Mouse (Mus musculus): ENCODE measurements around the gene Gjb5.

Gjb5 gene

GRCm38 (mm10) chr4:127353951-127354438 lies 4.0 kb downstream of the Gjb5 start, which contains the start of gene Gjb4:
Gene Gjb4 (minus strand): TSS chr4:127354081.
- intact Hi-C loops (cut with DNase I), result no loop called here

GRCm38 (mm10) chr4:127352594-127352993 lies 5.4 kb downstream of the Gjb5 start:
- intact Hi-C loops (cut with DNase I), result no loop called here

DNA sequence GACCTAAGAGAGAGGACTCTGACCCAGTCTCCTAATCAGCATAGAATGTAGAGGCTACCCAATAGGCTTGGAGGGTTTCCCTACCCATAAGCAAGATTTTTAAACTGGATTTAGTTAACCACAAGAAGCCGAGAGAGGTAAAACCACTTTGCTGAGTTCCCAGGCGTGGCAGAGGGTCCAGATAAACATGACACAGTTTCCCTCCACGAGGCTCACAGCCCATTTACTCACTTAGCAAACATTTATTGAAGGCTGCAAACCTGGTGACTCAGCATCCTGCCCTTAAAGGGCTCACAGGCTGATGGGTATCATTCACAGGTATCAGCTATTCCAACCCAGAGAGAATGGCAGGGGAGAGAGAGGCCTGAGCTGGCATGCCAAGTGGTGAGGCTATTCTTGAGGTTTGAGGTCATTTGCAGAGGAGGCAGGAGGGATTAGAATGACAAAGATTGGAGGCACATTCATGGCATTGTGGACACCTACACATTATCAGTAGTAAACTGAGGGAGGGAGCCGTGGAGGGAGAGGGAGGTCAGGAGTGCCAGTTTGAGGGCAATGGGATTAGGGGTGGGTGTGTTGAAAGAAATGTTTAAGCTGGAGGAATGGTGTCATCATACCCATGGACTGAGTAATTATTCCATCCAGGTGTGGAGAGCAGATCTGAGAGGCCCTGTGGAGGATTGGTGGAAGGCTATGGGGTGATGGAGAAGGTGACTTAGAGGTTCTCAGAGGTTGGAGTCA lies 8.3 kb downstream of the Gjb5 start:
- intact Hi-C loops (cut with DNase I), result no loop called here

- intact Hi-C loops (cut with DNase I), result no loop called here
Observed at GRCm38 (mm10) chr4:127345000-127345399, 13.0 kb downstream of the Gjb5 start.

- intact Hi-C loops (cut with DNase I), result no loop called here
Observed at GRCm38 (mm10) chr4:127341372-127341771, 16.6 kb downstream of the Gjb5 start.

DNA sequence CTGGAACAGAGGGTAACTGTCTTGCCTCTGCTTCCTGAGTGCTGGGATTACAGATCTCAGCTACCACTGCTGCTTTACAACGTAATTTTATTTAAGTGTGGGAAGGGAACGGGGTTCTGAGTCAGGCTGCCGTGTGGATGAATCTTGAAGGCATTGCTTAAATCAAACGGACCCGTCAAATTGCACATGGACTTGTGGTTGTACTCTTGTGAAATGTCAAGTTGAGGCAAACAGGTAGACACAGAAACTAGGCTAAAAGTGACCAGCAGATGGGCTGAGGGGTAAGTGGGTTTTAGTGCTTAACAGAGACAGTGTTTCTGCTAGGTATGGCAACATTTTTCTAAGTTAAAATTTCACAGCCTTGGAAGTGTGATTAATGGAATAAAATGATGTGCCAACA lies 20.3 kb downstream of the Gjb5 start:
- intact Hi-C loops (cut with DNase I), result no loop called here

DNA sequence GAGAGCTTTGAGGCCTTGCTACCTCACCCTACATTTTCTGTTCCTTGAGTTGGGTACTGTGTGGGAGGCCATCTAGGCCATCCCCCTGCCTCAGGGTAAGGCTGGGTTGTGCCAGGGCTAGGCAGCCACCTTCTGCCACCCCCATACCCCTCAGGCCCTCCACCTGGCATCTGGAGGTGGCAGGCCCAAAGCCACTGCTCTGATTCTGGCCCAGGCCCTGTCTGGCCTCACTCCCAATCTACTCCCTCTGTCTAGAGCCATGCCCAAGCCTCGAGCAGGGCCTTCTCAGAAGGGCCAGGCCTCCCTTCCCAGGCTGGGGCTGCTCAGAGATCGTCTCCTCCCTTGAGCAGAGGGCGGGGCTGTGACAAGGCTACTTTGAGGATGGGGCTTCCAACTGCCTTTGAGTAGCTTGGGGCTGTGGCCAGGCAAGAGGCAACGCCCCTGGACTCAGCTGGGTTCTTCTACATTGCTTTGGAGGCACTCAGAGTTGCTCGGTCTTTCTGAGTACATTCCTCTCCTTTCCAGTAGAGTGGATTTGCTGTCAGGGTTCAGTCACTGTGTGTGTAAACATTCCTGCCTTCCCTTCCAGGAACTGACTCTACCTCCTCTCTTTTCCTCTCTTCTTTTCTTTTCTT lies 23.0 kb downstream of the Gjb5 start:
- intact Hi-C loops (cut with DNase I), result no loop called here

DNA sequence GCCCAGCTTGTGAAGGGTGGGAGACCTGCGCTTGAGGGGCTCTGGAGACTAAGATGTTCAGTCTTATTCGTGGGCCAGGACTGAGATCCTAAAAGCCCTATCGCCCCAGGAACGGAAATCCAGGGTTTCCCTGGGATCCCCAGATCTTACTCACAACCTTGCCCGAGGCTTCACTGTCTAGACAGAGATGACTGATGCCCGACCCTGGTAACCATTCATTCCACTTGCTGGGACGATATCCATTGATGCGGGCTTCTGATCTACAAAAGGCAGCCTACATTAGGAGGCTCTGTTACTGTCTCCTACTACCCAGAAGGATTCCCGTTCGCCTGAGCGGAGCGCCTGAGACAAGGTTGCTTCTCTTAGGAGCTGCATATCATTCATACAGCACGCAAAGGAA lies 26.8 kb downstream of the Gjb5 start:
- intact Hi-C loops (cut with DNase I), result no loop called here

DNA sequence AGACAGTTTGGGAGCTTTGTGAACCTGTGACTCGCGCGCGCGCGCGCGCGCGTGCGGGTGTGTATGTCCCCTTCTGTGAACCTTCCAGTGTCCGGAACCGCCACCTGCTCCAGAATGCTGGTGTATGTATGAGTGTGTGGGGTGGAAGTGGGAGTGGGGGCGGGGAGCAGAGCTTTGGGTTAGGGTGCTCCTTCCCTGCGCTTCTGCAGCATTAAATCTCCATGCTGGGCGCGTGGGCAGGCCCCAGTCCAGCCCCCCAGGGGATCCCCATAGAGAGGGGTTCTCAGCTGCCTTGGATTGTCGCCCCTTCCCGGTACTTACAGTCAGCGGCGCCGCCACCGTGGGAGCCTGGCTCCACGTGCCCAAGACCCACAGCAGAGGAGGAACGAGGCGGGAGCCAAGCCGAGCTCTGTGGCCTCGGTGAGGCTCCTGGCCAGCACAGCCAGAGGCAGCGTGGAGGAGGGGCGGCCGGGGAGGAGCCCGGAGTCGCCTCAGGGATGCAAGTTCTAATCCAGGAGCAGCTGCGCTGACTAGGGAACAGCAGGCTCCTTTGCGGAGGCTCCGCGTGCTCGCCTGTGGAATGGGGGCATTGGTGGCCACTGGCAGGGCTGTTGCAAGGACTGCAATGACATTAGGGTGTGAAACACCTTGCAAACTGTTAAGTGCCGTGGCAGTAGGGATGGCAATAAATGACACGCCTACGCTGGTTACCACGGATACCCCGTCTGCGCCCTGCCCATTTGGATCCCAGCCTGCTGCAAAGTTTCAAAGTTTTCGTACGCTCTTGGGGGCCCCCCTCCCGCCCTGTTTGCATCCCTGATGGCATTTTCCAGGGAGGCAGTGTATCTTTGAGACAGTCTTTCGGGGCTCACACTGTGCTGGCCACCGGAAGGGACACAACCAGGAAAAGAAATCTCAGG lies 27.5 kb downstream of the Gjb5 start, which contains the start of gene Gjb3:
TSS of gene Gjb3 (minus strand) at position 664 of the 920 bp plus-strand sequence.
- intact Hi-C loops (cut with DNase I), result no loop called here

DNA sequence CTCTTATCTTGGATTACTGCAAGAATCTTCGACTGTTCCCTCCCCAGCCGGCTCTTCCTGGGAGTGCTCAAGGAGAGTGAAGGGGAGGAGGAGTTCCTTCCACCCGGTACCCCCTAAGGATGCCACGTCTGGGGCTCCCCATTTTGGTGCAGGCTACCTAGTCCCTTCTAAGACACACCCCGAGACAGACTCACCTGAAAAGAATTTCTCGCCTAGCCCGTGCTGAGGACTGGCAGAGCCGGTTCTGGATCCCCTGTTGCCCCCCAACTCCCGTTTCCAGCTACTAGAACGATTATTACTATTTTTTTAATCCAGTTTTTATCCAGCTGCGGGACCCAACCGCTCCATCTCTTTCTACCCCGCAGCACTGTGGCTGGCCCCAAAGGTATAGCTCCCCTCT lies 28.2 kb downstream of the Gjb5 start:
- intact Hi-C loops (cut with DNase I), result no loop called here

- intact Hi-C loops (cut with DNase I), result no loop called here
Observed at GRCm38 (mm10) chr4:127329046-127329445, 28.9 kb downstream of the Gjb5 start.

GRCm38 (mm10) chr4:127328378-127328777 lies 29.6 kb downstream of the Gjb5 start:
- intact Hi-C loops (cut with DNase I), result no loop called here

- intact Hi-C loops (cut with DNase I), result no loop called here
Observed at GRCm38 (mm10) chr4:127327749-127328148, 30.2 kb downstream of the Gjb5 start.

GRCm38 (mm10) chr4:127327258-127327657 lies 30.7 kb downstream of the Gjb5 start:
- intact Hi-C loops (cut with DNase I), result no loop called here

GRCm38 (mm10) chr4:127325276-127325675 lies 32.7 kb downstream of the Gjb5 start:
- intact Hi-C loops (cut with DNase I), result no loop called here

GRCm38 (mm10) chr4:127324759-127325158 lies 33.2 kb downstream of the Gjb5 start:
- intact Hi-C loops (cut with DNase I), result loop anchor here (5.0 kb wide), 1 partner anchor 87 kb away; no protein-coding TSS in a partner anchor

DNA sequence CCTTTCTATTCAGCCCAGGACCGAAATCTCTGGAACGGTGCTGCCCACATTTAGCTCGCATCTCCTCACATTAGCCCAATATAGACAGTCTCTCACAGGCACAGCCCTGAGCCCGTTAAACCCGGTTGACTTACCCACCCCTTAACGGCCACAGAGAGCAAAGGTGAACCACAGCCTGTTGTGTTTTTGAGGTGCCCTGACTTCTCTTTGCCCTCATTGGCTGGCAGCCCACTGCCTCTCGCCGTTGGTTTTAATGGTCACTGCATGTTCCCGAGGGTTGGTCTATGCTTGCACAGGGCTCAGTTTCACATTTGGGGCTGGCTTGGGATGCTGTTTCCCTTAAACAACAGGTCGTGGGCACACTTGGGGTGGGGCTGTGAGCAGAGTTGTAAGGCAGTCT lies 33.7 kb downstream of the Gjb5 start:
- intact Hi-C loops (cut with DNase I), result loop anchor here (5.0 kb wide), 1 partner anchor 87 kb away; no protein-coding TSS in a partner anchor

- intact Hi-C loops (cut with DNase I), result loop anchor here (5.0 kb wide), 1 partner anchor 86 kb away; no protein-coding TSS in a partner anchor
Observed at GRCm38 (mm10) chr4:127323651-127324050, 34.3 kb downstream of the Gjb5 start.

- intact Hi-C loops (cut with DNase I), result loop anchor here (2.0 to 5.0 kb wide), 2 partner anchors 69 to 82 kb away; no protein-coding TSS in a partner anchor
Observed at GRCm38 (mm10) chr4:127319613-127320012, 38.4 kb downstream of the Gjb5 start.

DNA sequence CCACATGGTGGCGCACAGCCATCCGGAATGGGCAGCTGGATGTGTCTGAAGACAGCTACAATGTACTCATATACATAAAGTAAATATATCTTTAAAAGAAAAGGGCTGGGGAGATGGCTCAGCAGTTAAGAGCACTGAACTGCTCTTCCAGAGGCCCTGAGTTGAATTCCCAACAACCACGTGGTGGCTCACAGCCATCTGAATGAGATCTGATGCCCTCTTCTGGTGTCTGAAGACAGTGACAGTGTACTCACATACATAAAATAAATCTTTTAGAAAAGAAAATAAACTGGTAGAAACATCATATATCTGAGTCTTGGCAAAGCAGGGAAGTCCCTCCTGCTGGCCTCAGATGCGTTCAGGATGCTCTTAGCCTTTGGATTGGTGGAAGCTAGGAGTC lies 40.8 kb downstream of the Gjb5 start:
- intact Hi-C loops (cut with DNase I), result no loop called here

DNA sequence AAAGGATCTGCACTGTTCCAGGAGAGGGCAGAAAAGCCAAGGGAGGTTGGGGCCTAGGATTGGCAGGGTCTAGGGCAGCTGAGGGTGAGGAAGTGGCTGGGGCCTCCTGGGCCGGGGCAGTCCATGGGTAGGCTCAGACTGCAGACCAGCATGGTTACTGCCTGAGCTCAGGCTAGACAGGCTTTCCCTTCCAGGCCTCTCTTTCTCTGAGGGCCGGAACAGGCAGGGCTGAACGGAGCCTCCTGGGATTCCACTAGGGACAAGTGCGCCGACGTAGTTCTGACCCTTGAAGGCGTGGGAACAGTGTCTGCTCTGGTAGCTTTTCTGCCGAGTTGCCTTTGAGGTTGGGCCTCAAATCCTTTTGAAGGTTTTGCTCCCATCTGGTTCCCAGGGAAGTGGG lies 42.2 kb downstream of the Gjb5 start:
- intact Hi-C loops (cut with DNase I), result no loop called here
